Mouse (Mus musculus) heart, adult 2 months (tissue): Measurements from ENCODE around the gene Gng8. TPM values are rescaled to one million over a fixed set of nuclear protein-coding genes. Genes with fewer than 3 reads are reported as not detected.

Source experiments
- DNase-seq, 2 experiments: peaks; one replicate each; pipeline ENCODE4 v3.0.0; 2021
- H3K27ac ChIP-seq: fragments of 200-600 bp; 2 replicates; pipeline ENCODE4 v1.8.1; 2022
- H3K27me3 ChIP-seq: fragments of 200-500 bp; 2 replicates; pipeline ENCODE4 v1.6.1; 2012; ENCODE audit warnings: mild to moderate bottlenecking, low read length, inconsistent platforms, mixed read lengths; ENCODE audit not compliant: control insufficient read depth, insufficient read depth
- H3K36me3 ChIP-seq: fragments of 200-500 bp; 2 replicates; pipeline ENCODE4 v1.6.1; 2012; ENCODE audit warnings: low read length, inconsistent platforms; ENCODE audit not compliant: control insufficient read depth, insufficient read depth
- H3K4me1 ChIP-seq: fragments of 200-500 bp; 2 replicates; pipeline ENCODE4 v1.6.1; 2011; ENCODE audit warnings: low read length; ENCODE audit not compliant: control insufficient read depth, insufficient read depth
- H3K4me3 ChIP-seq: fragments of 200-600 bp; 2 replicates; pipeline ENCODE4 v1.8.1; 2022
- H3K79me2 ChIP-seq: fragments of 200-500 bp; replicated peaks from 2 replicates; pipeline ENCODE4 v1.6.1; 2012; ENCODE audit warnings: mild to moderate bottlenecking, inconsistent platforms, low read length, moderate library complexity, mixed read lengths; ENCODE audit not compliant: control insufficient read depth, insufficient read depth
- H3K9ac ChIP-seq: fragments of 200-500 bp; 2 replicates; pipeline ENCODE4 v1.6.1; 2012; ENCODE audit warnings: low read depth, mild to moderate bottlenecking, control low read depth, inconsistent platforms, low read length, mixed read lengths
- CTCF ChIP-seq: fragments of 200-600 bp; IDR thresholded peaks from 2 replicates; pipeline ENCODE4 v1.8.1; 2022; ENCODE audit warnings: antibody characterized with exemption, mild to moderate bottlenecking, moderate library complexity
- EP300 ChIP-seq: fragments of 200-500 bp; IDR thresholded peaks from 2 replicates; pipeline ENCODE4 v1.6.1; 2011; ENCODE audit warnings: low read depth, low read length, control low read depth; ENCODE audit not compliant: insufficient read depth
- POLR2A ChIP-seq: fragments of 200-500 bp; IDR thresholded peaks from 2 replicates; pipeline ENCODE4 v1.6.1; 2011; ENCODE audit warnings: mild to moderate bottlenecking, low read depth, low read length, control low read depth; ENCODE audit not compliant: insufficient read depth
- WGBS: fragments of 180-500 bp; shearing (Covaris S2); methylation state at CpG from one replicate; pipeline ENCODE4 v1.1.7; 2018; 5-methylcytosine and 5-hydroxymethylcytosine counted together
- intact Hi-C: fragments of 180-260 bp; cut with DNase I; formaldehyde crosslinking; loops from one replicate; pipeline ENCODE4 v1.15.1; 2025
- polyA plus RNA-seq: library from polyadenylated mRNA; depleted of rRNA; stranded (reverse); fragments of >200 nt; gene quantifications from 2 replicates; pipeline ENCODE4 v1.2.3, GENCODE M21; 2012
- total RNA-seq, 2 experiments: library from RNA; stranded (reverse); gene quantifications; 2 replicates each; pipeline ENCODE4 v1.2.3; 2021

Gene Gng8
- total and polyA plus RNA-seq, 3 experiments, result 0.47 to 7.4 (median 1.6) TPM

DNA sequence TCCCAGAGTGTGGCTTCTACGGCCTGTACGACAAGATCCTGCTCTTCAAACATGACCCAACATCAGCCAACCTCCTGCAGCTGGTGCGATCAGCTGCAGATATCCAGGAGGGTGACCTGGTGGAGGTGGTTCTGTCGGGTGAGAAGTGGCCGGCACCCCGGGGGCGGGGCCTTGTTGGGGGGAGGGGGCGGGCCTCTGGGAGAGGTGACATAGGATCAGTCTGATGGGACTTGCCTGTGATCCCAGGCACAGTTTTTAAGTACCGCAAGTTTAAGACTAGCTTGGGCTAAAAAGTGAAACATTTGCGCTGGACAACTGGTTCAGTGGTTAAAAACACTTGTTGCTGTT lies 45.8 kb upstream of the Gng8 start:
- Histone ChIP-seq H3K79me2 (no peaks in the 10 kb centered on the region), H3K4me1 (peaks cover 9% of the 10 kb centered on the region), H3K4me3 (peak overlapping the region; percentile 48), H3K36me3 (peaks cover 3% of the 10 kb centered on the region; the same call in 1 of the 2 replicates), H3K9ac (peak overlapping the region; percentile 75), H3K27ac (peak overlapping the region; percentile 99), H3K27me3 (no peaks in the 10 kb centered on the region)
- no peak for TF ChIP-seq CTCF
- no peak for TF ChIP-seq POLR2A
- no peak for TF ChIP-seq EP300
- DNase-seq, result no peak
- WGBS, result 46% methylated on average over 10 of the region's 10 CpGs
- intact Hi-C loops, result loop anchor here (1.0 to 2.0 kb wide), 2 partner anchors 90 to 213 kb away; no protein-coding TSS in a partner anchor

DNA sequence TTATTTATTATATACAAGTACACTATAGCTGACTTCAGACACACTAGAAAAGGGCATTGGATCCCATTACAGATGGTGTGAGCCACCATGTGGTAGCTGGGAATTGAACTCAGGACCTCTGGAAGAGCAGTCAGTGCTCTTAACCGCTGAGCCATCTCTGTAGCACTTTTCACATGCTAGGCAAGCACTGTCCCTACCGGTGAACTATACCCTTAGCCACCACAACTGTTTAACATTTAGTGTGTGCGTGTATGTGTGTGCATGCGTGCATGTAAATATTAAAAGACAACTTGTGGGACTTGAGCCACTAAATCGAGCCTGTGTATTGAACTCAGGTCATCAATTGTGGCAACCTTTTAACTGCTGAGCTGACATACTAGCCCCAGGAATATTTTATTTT lies 44.8 kb upstream of the Gng8 start:
- Histone ChIP-seq H3K79me2 (no peaks in the 10 kb centered on the region), H3K27me3 (no peaks in the 10 kb centered on the region), H3K4me3 (no peak overlapping the region), H3K4me1 (peaks cover 6% of the 10 kb centered on the region), H3K27ac (peak overlapping the region; percentile 99), H3K9ac (no peak overlapping the region), H3K36me3 (peaks cover 3% of the 10 kb centered on the region; the same call in 1 of the 2 replicates)
- intact Hi-C loops, result no loop called here
- 93% methylated on average over 5 of the region's 5 CpGs for WGBS
- TF ChIP-seq POLR2A, result no peak
- no peak for TF ChIP-seq CTCF
- TF ChIP-seq EP300, result no peak
- DNase-seq, result no peak

- H3K4me3 ChIP-seq, result no peak overlapping the region
- intact Hi-C loops, result no loop called here
- peaks cover 3% of the 10 kb centered on the region; the same call in 1 of the 2 replicates for H3K36me3 ChIP-seq
Observed at GRCm38 (mm10) chr7:16847507-16847906, 44.1 kb upstream of the Gng8 start.

GRCm38 (mm10) chr7:16848579-16848978 lies 43.0 kb upstream of the Gng8 start:
- H3K27ac ChIP-seq, result no peak overlapping the region
- H3K27me3 ChIP-seq, result no peaks in the 10 kb centered on the region
- DNase-seq, result peak; percentile 55 to 72
- H3K4me3 ChIP-seq, result no peak overlapping the region
- intact Hi-C loops, result no loop called here
- peaks cover 1% of the 10 kb centered on the region; the same call in 1 of the 2 replicates for H3K4me1 ChIP-seq
- TF ChIP-seq CTCF (peak; percentile 77), POLR2A (no peak)
- peaks cover 3% of the 10 kb centered on the region; the same call in 1 of the 2 replicates for H3K36me3 ChIP-seq
- H3K79me2 ChIP-seq, result no peaks in the 10 kb centered on the region
- 41% methylated on average over 16 of the region's 17 CpGs for WGBS
- H3K9ac ChIP-seq, result no peak overlapping the region

More at GRCm38 (mm10) chr7:16847507-16847906, 44.1 kb upstream of the Gng8 start:
- WGBS, result 77% methylated on average over 19 of the region's 19 CpGs
- no peak for DNase-seq
- no peaks in the 10 kb centered on the region for H3K79me2 ChIP-seq
- H3K27me3 ChIP-seq, result no peaks in the 10 kb centered on the region
- 0 out of 2 replicates have a peak overlapping the region, but pooled peaks have one; percentile 3 for H3K9ac ChIP-seq
- no peak overlapping the region for H3K27ac ChIP-seq
- peaks cover 1% of the 10 kb centered on the region; the same call in 1 of the 2 replicates for H3K4me1 ChIP-seq
- TF ChIP-seq POLR2A (no peak), EP300 (no peak), CTCF (no peak)

DNA sequence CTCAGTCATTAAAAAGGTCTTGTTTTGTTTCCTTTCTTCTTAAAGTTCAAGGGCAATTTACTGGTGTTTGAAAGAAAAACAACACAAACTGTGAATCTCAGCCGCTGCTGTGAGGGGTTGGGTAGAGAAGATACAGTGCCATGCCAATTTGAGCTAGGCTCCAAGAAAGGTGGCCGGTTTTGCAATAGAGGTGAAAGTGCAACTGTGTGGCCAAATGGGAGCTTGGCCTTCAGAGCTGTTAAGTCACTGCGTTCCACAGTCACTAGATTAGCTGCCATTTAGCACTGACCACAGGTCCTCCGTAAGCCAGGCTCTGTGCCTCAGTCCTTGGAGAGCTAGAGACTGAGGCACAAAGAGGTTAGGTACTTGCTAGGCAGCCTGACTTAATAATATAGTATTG lies 40.0 kb upstream of the Gng8 start:
- no peak overlapping the region for H3K27ac ChIP-seq
- peaks cover 1% of the 10 kb centered on the region; the same call in 1 of the 2 replicates for H3K4me1 ChIP-seq
- no peak for TF ChIP-seq POLR2A
- no peak for TF ChIP-seq CTCF
- TF ChIP-seq EP300, result no peak
- 93% methylated on average over 4 of the region's 4 CpGs for WGBS
- intact Hi-C loops, result loop anchor here (5.0 kb wide), 1 partner anchor 39 kb away; no protein-coding TSS in a partner anchor
- no peak overlapping the region for H3K9ac ChIP-seq
- H3K36me3 ChIP-seq, result peaks cover 3% of the 10 kb centered on the region; the same call in 1 of the 2 replicates
- H3K4me3 ChIP-seq, result no peak overlapping the region
- no peak for DNase-seq
- H3K79me2 ChIP-seq, result no peaks in the 10 kb centered on the region
- no peaks in the 10 kb centered on the region for H3K27me3 ChIP-seq

DNA sequence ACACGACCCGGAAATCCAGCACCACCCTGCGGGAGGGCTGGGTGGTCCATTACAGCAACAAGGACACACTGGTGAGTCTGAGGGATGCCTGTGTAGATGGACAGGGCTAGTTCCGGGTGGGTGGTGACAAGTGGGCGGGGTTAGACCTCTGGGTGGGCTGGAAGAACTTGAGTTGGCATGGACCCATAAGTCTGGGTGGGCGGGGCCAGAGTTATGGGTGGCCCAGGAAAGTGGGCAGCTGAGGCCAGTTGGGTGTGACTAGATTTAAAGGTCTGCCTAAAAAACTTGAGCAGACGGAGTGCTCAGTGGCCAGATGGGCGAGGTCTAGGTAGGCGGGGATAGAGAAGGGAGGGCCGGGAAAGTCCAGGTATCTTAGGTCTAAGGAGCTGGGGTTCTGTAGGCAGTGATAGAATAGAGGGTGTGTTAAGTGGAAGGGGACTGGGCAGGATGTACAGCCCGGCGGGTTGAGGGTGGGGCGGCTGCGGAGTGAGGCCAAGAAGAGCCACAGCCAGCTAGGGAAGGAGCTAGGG lies 38.2 kb upstream of the Gng8 start:
- DNase-seq, result peak; percentile 49 to 56
- Histone ChIP-seq H3K4me1 (no peaks in the 10 kb centered on the region), H3K36me3 (no peaks in the 10 kb centered on the region), H3K27me3 (no peaks in the 10 kb centered on the region), H3K4me3 (no peak overlapping the region), H3K9ac (no peak overlapping the region), H3K79me2 (no peaks in the 10 kb centered on the region), H3K27ac (no peak overlapping the region)
- WGBS, result 66% methylated on average over 14 of the region's 14 CpGs
- intact Hi-C loops, result loop anchor here (5.0 kb wide), 1 partner anchor 41 kb away; no protein-coding TSS in a partner anchor
- TF ChIP-seq CTCF (no peak), POLR2A (no peak), EP300 (no peak)
